Mouse (Mus musculus) MEL (cell line): ENCODE data around the gene Klhl33. TPM values are rescaled to one million over a fixed set of nuclear protein-coding genes. Genes with fewer than 3 reads are reported as not detected.

Source experiments
- DNase-seq: peaks from one replicate; pipeline ENCODE4 v3.0.0; 2011; ENCODE audit warnings: low read depth, low spot score
- H3K27ac ChIP-seq: 2 replicates; pipeline ENCODE4 v1.5.1; 2012; ENCODE audit warnings: low read depth, mild to moderate bottlenecking, control low read depth, low read length, moderate library complexity; ENCODE audit not compliant: control insufficient read depth
- H3K27me3 ChIP-seq, 2 experiments: fragments of 150-350 bp in 1 of 2; sonication (generic) in 1 of 2; 2 replicates each; pipeline ENCODE4 v1.6.1; 2012; ENCODE audit warnings: low read length in 2 of 2, mild to moderate bottlenecking in 2 of 2, improper control_type of control experiment in 1 of 2, moderate library complexity in 1 of 2; ENCODE audit not compliant: insufficient read depth in 2 of 2, control insufficient read depth in 1 of 2
- H3K36me3 ChIP-seq, 2 experiments: 2 replicates each; pipeline ENCODE4 v1.6.1; 2012 to 2014; ENCODE audit warnings: low read length in 2 of 2, improper control_type of control experiment in 1 of 2, inconsistent platforms in 1 of 2, mild to moderate bottlenecking in 1 of 2; ENCODE audit not compliant: insufficient read depth in 2 of 2, control insufficient read depth in 1 of 2
- H3K4me1 ChIP-seq, 2 experiments: fragments of 150-350 bp in 1 of 2; sonication (generic) in 1 of 2; 2 replicates each; pipeline ENCODE4 v1.6.1; 2012; ENCODE audit warnings: low read length in 2 of 2, improper control_type of control experiment in 1 of 2, mild to moderate bottlenecking in 1 of 2; ENCODE audit not compliant: insufficient read depth in 2 of 2, control insufficient read depth in 1 of 2
- H3K4me3 ChIP-seq, 2 experiments: fragments of 150-350 bp in 1 of 2; sonication (generic) in 1 of 2; 2 replicates each; pipeline ENCODE4 v1.5.1; 2012; ENCODE audit warnings: low read depth in 2 of 2, low read length in 2 of 2, mild to moderate bottlenecking in 2 of 2, moderate library complexity in 2 of 2, control low read depth in 1 of 2, improper control_type of control experiment in 1 of 2; ENCODE audit not compliant: control insufficient read depth in 1 of 2, insufficient read depth in 1 of 2
- H3K79me2 ChIP-seq: 2 replicates; pipeline ENCODE4 v1.6.1; 2012; ENCODE audit warnings: mild to moderate bottlenecking, low read length, moderate library complexity; ENCODE audit not compliant: control insufficient read depth, poor library complexity, insufficient read depth
- H3K9ac ChIP-seq: 2 replicates; pipeline ENCODE4 v1.6.1; 2012; ENCODE audit warnings: low read depth, mild to moderate bottlenecking, control low read depth, low read length, moderate library complexity; ENCODE audit not compliant: control insufficient read depth, poor library complexity, severe bottlenecking
- H3K9me3 ChIP-seq: fragments of 150-350 bp; sonication (generic); replicated peaks from 2 replicates; pipeline ENCODE4 v1.6.1; 2012; ENCODE audit warnings: mild to moderate bottlenecking, low read length, improper control_type of control experiment, moderate library complexity; ENCODE audit not compliant: insufficient read depth
- ELF1 ChIP-seq: IDR thresholded peaks from 2 replicates; pipeline ENCODE4 v1.6.1; 2014; ENCODE audit warnings: low read depth, mild to moderate bottlenecking, inconsistent platforms, low read length, improper control_type of control experiment, moderate library complexity
- EP300 ChIP-seq, 2 experiments: IDR thresholded peaks; 2 replicates each; pipeline ENCODE4 v1.6.1; 2011; ENCODE audit warnings: improper control_type of control experiment in 2 of 2, low read length in 2 of 2, low read depth in 1 of 2, mild to moderate bottlenecking in 1 of 2
- ETS1 ChIP-seq: IDR thresholded peaks from 2 replicates; pipeline ENCODE4 v1.6.1; 2012; ENCODE audit warnings: low read depth, mild to moderate bottlenecking, inconsistent platforms, low read length, improper control_type of control experiment, moderate library complexity
- GABPA ChIP-seq: IDR thresholded peaks from 2 replicates; pipeline ENCODE4 v1.6.1; 2012; ENCODE audit warnings: low read depth, mild to moderate bottlenecking, inconsistent platforms, low read length, improper control_type of control experiment, moderate library complexity
- HCFC1 ChIP-seq: IDR thresholded peaks from 2 replicates; pipeline ENCODE4 v1.6.1; 2012; ENCODE audit warnings: low read depth, mild to moderate bottlenecking, inconsistent platforms, low read length, improper control_type of control experiment, moderate library complexity
- KAT2A ChIP-seq: conservative IDR thresholded peaks from 2 replicates; pipeline ENCODE4 v1.6.1; 2012; ENCODE audit warnings: low read depth, low read length, improper control_type of control experiment, inconsistent platforms
- MAFK ChIP-seq: IDR thresholded peaks from 2 replicates; pipeline ENCODE4 v1.6.1; 2011; ENCODE audit warnings: low read depth, mild to moderate bottlenecking, low read length, improper control_type of control experiment, borderline replicate concordance
- MAZ ChIP-seq: IDR thresholded peaks from 2 replicates; pipeline ENCODE4 v1.6.1; 2012; ENCODE audit warnings: low read depth, mild to moderate bottlenecking, inconsistent platforms, low read length, improper control_type of control experiment
- MYB ChIP-seq: IDR thresholded peaks from 2 replicates; pipeline ENCODE4 v1.6.1; 2011; ENCODE audit warnings: mild to moderate bottlenecking, low read depth, low read length, improper control_type of control experiment
- NRF1 ChIP-seq: IDR thresholded peaks from 2 replicates; pipeline ENCODE4 v1.6.1; 2014; ENCODE audit warnings: low read depth, mild to moderate bottlenecking, inconsistent platforms, low read length, improper control_type of control experiment, moderate library complexity; ENCODE audit not compliant: poor library complexity, insufficient read depth, severe bottlenecking
- POLR2AphosphoS2 ChIP-seq: IDR thresholded peaks from 2 replicates; pipeline ENCODE4 v1.6.1; 2011; ENCODE audit warnings: low read length, improper control_type of control experiment
- POLR2AphosphoS5 ChIP-seq: IDR thresholded peaks from 2 replicates; pipeline ENCODE4 v1.6.1; 2012; ENCODE audit warnings: low read depth, borderline replicate concordance, mild to moderate bottlenecking, inconsistent platforms, low read length, moderate library complexity, mixed read lengths
- RAD21 ChIP-seq: IDR thresholded peaks from 2 replicates; pipeline ENCODE4 v1.6.1; 2011; ENCODE audit warnings: mild to moderate bottlenecking, low read depth, low read length, improper control_type of control experiment
- RCOR1 ChIP-seq: IDR thresholded peaks from 2 replicates; pipeline ENCODE4 v1.6.1; 2012; ENCODE audit warnings: low read depth, mild to moderate bottlenecking, inconsistent platforms, low read length, improper control_type of control experiment
- TBP ChIP-seq: IDR thresholded peaks from 2 replicates; pipeline ENCODE4 v1.8.0; 2011; ENCODE audit warnings: low read depth, low read length, improper control_type of control experiment
- TCF12 ChIP-seq: IDR thresholded peaks from 2 replicates; pipeline ENCODE4 v1.6.1; 2014; ENCODE audit warnings: low read depth, mild to moderate bottlenecking, inconsistent platforms, low read length, improper control_type of control experiment, moderate library complexity
- USF2 ChIP-seq, 2 experiments: IDR thresholded peaks; 2 replicates each; pipeline ENCODE4 v1.6.1; 2011 to 2012; ENCODE audit warnings: improper control_type of control experiment in 2 of 2, low read length in 2 of 2, borderline replicate concordance in 1 of 2, inconsistent platforms in 1 of 2, low read depth in 1 of 2, mild to moderate bottlenecking in 1 of 2; ENCODE audit not compliant: insufficient read depth in 1 of 2
- ZMIZ1 ChIP-seq: IDR thresholded peaks from 2 replicates; pipeline ENCODE4 v1.6.1; 2012; ENCODE audit warnings: low read depth, mild to moderate bottlenecking, inconsistent platforms, low read length, improper control_type of control experiment, moderate library complexity
- ZNF384 ChIP-seq: IDR thresholded peaks from 2 replicates; pipeline ENCODE4 v1.6.1; 2012; ENCODE audit warnings: low read depth, mild to moderate bottlenecking, inconsistent platforms, low read length, improper control_type of control experiment
- polyA plus RNA-seq, 2 experiments: library from polyadenylated mRNA; stranded (reverse) in 1 of 2; unstranded in 1 of 2; fragments of >175 nt in 1 of 2; fragments of >200 nt in 1 of 2; gene quantifications; 2 replicates each; pipeline versions ENCODE4 v1.2.1 to v1.2.4; 2012; ENCODE audit warnings: low replicate concordance in 2 of 2, low read depth in 1 of 2; ENCODE audit not compliant: insufficient read length in 2 of 2, insufficient read depth in 1 of 2, missing spikeins in 1 of 2
- total RNA-seq: library from RNA; depleted of rRNA; stranded (reverse); fragments of 300-350 nt; gene quantifications from 2 replicates; pipeline ENCODE4 v1.2.3, GENCODE M21; 2012

The Klhl33 gene
- total and polyA plus RNA-seq, 3 experiments: 0.01 TPM; not detected in 2

DNA sequence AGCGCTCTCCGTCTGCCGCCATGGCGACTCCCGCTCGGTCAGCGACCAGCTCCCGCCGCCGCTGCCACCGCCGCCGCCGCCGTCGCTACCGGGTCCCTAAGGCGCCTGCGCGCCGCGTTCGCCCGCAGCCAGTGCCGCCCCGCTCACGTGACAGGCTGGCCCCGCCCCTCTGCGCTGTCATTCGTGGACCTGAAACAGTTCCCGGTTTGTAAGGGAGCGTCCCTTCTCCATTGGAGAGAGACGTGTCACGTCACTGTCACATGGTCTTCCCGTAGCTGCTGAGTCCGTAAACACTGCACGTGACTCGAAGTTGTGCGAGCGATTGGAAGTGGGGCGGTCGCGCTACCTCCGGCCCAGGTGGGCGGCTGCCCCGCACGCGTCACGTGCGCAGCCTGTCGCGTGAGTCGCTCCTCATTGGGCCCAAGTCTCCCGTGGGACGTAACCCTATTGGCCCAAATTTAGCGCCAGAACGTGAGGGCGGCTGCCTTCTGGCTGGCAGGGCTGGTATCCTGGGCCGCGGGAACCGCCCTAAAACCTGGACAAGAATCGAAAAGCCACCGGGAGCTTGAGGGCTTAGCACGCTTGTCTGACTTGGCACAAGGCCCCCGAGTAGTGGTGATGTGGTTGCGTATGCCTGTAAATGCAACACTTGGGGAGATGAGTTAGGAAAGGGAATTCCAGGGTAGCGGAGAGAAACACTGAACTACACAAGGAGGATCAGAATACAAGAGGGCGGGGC is 33.6 kb upstream of the Klhl33 start, which contains the start of the genes Pip4p1 and Pnp (continued):
- TF ChIP-seq MAFK (no peak), EP300 (IDR thresholded peaks at IDR 0.05; ENCODE audit: low read depth in 1 of 2, low read length in 2 of 2) (no peak), TBP (no peak), NRF1 (peak; percentile 81), ELF1 (peak; percentile 85), POLR2AphosphoS5 (no peak), ZMIZ1 (peak; percentile 35; the same call in 1 of the 2 replicates), ZNF384 (no peak), ETS1 (peak; percentile 76), USF2 (IDR thresholded peaks at IDR 0.05; ENCODE audit: borderline replicate concordance in 1 of 2, insufficient read depth in 1 of 2, low read depth in 1 of 2, low read length in 2 of 2) (peak; percentile 95 to 98), TCF12 (no peak; the same call in 1 of the 2 replicates), MYB (no peak), GABPA (no peak), RAD21 (no peak), RCOR1 (no peak), POLR2AphosphoS2 (peak; percentile 94), MAZ (no peak; the same call in 1 of the 2 replicates), KAT2A (no peak; the same call in 1 of the 2 replicates)

DNA sequence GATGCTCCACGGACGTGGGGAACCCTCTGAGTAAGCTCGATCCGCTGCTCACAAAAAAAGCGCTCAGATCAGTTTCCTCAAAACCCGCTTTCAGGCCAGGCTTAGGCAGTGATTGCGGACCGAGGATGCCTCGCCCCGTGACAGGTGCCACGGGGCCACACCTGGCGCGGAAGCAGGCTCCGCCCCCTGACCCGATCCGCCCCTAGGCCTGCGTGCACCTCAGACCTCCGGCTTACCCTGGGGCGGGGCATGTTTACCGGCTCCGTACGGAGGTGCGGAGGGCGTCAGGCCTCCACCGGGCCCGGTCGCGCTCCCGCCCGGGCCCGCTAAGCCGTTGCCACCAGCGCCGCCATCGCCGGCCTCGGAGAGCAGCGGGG is 33.1 kb upstream of the Klhl33 start:
- Histone ChIP-seq H3K36me3 (peaks cover 0 to 13% of the 10 kb centered on the region in 2 experiments; a peak in 2 of 4 replicates), H3K9me3 (no peaks in the 10 kb centered on the region)
- TF ChIP-seq TBP: 0 out of 2 replicates have a peak, but pooled peaks have one; percentile 17
- TF ChIP-seq HCFC1: no peak
- TF ChIP-seq, all 39 proteins: peak for 1
- Histone ChIP-seq H3K79me2 (peaks cover 18% of the 10 kb centered on the region), H3K4me3 (peak overlapping the region; percentile 73), H3K9ac (peak overlapping the region; percentile 80), H3K27ac (peak overlapping the region; percentile 29), H3K27me3 (no peaks in the 10 kb centered on the region), H3K4me1 (peaks cover 0 to 4% of the 10 kb centered on the region in 2 experiments; a peak in 2 of 4 replicates)
- DNase-seq: peak; percentile 48
